19 mouse cellular contexts compared by ENCODE assay signal in genomic region chr8:39427402-39427801, GRCm38 (mm10).
DNase-seq lines count a peak whose midpoint lies in the region; ATAC-seq lines count a peak whose summit lies in the region.
"Had no signal": no experiment of that assay in that cellular context is flagged by ENCODE, and none has a peak within 500 bp of the region (broad histone marks: within the 10 kb centered on the region; RNA-seq: fewer than 3 reads in every experiment).

No protein-coding gene starts in this region.

- ATAC-seq in frontal cortex, adult (ENCODE audit: low TSS enrichment), result peak; percentile 97
- ATAC-seq: forebrain, embryonic 14.5 days; intestine, postnatal 0 days had no signal

- intact Hi-C loops in left cerebral cortex, postnatal 4 days (cut with DNase I), result no loop called here

- no peak for DNase-seq in frontal cortex, postnatal 25 days (ENCODE audit: low spot score in 2 of 2)
- DNase-seq in left cerebral cortex, adult 11 months (ENCODE audit: low spot score), result peak; percentile 37
- no peak for DNase-seq in left cerebral cortex, postnatal 4 days
- DNase-seq in right cerebral cortex, adult 2 months (ENCODE audit: low spot score in 2 of 2), result peak; percentile 16 to 30
- no peak for DNase-seq in right cerebral cortex, postnatal 14 days
- DNase-seq in telencephalon, adult 2 months (ENCODE audit: low read depth, low spot score), result peak; percentile 72
- no peak for DNase-seq in cerebellum, adult 8-10 months
- DNase-seq: adrenal gland, adult 8-10 months; cerebellum, postnatal 10 days; gastrocnemius, postnatal 10 days; heart, adult 2 months; heart, postnatal 36 days; liver, embryonic 13.5 days; lung, embryonic 14.5 days; retina, postnatal 1 day; thymus, adult 2 months had no signal

Comparison
In these comparisons a context has a peak if more than half of its experiments do, and no peak if none do; other contexts are left out.
1. DNase-seq: peak in left cerebral cortex, adult 11 months (single experiment), right cerebral cortex, adult 2 months (2 of 2) and telencephalon, adult 2 months (single experiment); none in frontal cortex, postnatal 25 days (0 of 2), left cerebral cortex, postnatal 4 days (single experiment), right cerebral cortex, postnatal 14 days (single experiment) and cerebellum, adult 8-10 months (single experiment).